Mouse (Mus musculus): ENCODE measurements at regions not wholly inside any gene's neighbourhood (a gene's known extent, or its start where the extent isn't known, plus 50 kb on each side); places are given as distances from the start of the nearest gene placed in this dataset.
A peak's percentile ranks its signal among the peaks of the same experiment; 100 is the strongest.

DNA sequence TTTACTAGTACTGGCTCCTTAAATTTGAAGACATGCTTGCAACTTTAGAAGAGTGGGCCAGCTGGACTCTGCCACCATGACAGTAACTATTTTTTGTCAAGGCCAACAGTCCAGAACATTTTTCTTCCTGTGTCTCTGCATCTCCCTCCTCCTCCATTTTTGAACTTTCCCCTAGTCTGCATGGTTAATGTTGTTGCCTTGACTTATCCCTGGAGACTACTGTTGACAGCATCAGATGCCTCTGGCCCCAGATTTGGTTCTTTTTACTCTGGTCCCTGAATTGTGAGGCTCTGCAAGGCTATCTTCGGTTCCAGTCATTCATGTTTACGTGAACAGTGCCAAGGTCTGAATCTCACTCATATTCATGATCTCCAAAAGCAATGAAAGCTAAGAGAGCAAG is 724.4 kb upstream of the 2610301B20Rik start:
- DNase-seq = no peak

DNA sequence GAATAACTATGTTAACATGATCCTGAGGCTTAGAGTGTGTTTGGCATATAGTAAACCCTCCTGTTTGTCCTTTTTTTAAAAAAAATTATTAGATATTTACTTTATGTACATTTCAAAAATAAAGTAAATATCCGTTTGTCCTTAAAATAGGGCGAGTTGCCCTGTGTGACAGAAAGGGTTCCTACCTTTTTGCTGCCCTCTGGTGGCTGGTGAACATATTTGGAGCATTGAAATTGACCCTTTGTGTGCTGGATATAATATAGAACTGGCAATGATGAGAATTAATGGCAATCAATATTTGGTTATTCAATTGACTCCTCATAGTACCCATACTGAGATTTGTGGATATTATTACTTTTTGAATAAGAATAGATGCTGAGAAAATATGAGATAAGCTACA is 723.8 kb upstream of the 2610301B20Rik start:
- DNase-seq = no peak

DNA sequence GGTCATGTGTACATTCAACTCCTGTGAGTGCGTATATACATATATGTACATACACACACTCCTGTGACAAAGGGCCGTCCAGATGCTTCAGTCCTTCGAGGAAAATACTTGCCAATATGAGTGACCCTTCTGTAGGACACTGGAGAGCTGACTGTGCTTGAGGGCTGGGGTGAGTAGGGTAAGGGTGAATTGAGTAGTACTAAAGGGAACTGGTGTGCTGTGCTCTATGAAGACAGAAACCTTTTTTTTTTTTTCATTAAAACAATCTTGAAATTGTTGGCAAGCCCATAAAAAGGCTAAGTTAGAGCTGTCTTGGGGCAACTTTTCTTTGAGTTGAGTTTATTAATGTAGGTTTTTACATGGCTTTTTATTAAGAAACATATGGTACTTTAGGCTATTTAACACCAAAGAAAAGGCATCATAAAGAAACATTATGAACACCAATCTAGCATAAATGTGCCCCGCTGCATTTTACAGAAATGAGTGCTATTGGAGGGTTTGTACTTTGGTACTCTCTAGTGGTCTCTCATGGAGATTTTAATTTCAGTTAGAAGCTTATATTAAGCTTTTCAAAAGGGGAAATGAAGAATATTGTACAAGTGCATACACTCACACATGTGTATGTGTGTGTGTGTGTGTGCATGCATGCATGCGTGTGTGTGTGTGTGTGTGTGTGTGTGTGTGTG is 718.5 kb upstream of the 2610301B20Rik start:
- DNase-seq = no peak

DNA sequence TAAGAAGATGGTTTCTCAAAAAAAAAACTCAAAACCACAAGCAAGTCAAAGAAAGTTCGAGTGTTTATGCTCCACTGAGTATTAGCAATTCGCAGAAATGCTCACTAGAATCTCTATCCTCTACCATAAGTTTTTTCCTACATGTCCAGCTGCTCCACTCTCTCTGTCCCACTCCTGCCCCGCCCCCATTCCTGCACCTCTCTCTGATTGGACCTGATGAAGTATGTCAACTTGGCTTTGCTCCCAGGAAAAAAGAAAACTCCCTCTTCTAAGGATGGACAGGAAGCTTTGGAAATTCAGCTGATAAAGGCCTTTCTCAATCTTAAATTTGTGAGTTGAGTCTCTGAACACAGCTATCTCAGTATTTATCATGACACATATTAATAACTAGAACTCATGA is 684.4 kb upstream of the 2610301B20Rik start:
- no peak for DNase-seq

DNA sequence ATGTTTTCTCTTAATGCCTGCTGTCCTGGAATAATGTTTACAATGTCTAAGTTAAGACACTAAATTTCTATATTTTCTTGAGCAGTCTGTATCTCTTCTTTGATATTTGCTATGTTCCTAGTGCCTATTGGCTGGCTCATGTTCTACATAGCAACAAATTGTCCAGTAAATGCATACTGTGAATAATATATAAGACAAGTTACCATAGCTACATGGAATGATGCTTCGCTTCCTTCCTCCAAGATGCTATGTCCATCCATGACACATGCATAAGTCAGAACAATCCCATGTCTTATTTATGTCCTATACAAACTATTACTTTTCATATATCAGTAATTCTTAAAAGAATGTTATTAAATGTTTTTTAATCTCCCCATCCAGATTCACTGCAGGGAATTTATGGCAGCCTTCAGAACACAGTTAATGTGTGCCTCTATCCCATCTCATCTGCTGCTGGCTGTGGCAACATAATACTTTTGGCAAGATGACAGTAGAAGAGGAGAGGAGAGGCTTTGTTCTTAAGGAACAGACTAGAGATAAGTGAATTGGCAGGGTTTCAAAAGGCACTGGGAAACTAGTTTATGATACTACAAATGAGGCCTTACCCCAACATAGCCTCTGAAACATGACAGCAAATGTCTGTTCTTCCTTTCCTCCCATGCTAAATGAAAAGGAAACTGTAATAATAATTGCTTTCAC is 676.9 kb upstream of the 2610301B20Rik start:
- no peak for DNase-seq

DNA sequence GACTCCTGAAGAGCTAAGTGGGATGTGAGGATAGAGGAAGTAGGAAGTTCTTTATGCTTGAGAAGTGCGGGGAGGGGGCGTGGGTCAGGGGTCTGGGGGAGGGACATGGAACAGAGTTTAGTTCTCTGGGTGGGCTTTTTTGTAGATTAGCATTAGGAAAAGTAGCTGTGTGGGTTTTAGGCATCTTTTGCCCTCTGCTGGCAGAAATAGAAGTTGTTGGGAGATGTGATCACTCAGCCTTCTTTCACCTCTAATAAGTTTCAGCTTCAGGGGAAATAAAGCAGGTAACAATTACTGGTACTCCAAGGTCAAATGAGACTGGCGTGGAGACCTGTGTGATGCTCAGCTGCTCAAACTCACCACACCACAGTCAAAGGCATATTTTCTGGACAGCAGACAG is 672.5 kb upstream of the 2610301B20Rik start:
- no peak for DNase-seq

DNA sequence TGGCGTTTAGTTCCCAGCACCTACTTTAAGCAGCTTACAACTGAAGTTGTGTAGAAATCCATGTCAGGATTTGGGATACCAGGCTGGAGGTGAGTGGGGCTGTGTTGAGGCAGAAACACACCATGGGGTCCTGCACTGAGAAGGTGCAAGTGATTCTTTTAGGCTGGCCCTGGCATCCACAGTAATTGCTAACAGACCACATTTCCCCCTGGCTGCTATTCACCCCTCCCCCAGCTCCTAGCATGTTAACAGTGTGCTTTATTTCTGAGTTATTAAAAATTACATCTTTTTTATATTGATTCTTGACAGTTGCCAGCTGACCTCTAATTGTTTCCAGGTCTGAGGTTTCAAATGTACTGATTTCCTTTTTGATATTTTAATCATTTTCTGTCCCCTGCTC is 670.1 kb upstream of the 2610301B20Rik start:
- no peak for DNase-seq

DNA sequence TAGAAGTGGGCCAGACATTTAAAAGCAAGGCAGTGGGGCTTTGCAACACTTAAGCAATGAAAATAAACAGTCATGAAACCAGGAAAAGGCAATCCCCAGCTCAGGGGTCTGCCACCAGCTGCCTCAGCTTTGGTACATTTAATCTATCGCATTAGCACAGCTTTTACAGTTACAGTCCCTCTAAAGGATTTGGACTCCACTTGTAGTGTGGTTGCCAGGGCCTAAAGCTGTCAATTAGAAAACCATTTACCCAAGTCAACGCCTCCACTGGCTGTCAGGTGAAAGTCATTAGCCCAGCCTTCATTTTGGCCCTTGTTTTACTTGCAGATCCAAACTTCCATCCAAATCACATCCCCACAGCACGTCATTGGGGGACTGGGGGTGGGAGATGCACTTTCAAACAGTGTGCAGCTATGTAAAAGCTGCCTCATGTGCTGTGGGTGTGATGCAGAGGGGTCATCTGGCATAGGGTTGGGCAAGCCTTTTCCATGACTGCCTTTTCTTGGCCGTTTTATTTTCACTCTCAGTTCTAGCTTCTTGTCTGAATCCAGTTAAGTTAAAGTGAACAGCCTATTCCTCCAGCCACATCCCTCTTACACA is 664.9 kb upstream of the 2610301B20Rik start:
- no peak for DNase-seq

DNA sequence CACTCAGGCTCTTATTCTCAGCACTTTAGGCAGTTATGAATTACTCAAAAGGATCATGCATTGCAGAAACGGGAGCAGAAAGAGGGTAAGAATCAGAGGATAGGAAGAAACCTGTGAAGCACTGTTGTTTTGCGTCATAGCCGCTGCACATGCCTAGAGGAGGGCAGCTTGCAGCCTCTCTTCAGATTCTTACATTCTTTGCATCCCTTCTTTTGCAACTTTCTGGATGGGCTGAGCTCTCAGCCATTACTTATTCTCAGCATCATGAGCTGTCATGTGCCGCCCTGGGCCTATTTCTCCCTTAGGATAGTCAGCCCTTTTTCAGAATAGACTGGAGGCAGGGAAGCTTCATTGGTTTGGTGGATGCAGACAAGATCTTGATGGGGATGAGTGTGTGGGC is 663.0 kb upstream of the 2610301B20Rik start:
- DNase-seq = no peak

DNA sequence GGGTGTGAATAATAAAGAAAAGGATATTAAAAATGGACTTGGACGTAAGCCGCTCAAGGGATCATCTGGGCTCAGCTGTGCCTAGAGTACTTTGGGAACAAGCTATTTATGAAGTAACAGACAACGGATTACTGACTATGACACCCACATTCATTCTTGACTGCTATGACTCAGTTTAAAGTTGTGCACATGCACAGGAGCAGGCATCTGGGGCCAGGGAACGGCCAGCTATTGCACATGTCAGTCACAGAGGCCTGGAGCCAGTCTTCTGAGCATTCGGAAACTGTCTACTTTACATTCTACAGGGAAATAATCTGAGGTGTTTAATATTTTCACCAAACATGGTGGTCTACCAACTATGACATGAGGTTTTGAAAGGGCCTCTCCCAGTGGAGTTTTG is 639.0 kb upstream of the 2610301B20Rik start:
- no peak for DNase-seq

DNA sequence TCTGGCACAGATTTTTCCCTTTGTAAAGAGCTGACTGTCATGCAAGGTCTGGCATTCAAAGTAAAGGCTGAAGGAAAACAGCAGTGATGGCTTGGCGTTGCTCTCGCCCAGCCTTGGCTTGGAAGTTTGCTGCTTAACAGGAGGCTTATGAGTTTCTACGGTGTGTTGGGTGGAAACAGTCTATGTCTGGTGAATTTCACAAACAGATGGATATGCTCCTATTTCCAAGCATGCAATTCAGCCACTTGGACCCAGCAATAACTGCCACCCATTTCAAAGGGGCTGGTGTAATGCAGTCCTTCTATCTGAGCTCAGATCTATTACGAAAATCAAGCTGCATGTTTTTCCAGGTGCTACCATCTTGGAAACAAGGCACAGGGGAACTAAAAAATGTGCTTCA is 632.2 kb upstream of the 2610301B20Rik start:
- no peak for DNase-seq

DNA sequence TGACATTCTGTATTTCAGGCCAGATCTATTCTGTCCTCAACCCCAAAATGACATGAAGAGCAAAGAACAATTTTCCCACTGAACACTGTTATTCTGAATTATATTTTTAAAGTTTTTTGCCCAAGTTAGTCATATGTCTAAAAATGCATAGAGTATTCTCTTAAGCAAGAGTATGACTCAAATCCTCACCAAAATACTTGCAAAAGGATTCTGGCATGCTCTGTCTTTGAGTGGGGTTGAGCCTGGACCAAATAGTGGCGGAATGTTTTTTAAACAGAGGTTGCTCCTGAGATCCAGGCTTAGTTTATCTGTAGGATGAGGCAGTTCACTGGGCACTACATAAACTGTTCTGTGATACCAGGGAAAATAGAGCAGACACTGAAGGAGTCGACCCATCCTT is 631.4 kb upstream of the 2610301B20Rik start:
- DNase-seq = no peak

DNA sequence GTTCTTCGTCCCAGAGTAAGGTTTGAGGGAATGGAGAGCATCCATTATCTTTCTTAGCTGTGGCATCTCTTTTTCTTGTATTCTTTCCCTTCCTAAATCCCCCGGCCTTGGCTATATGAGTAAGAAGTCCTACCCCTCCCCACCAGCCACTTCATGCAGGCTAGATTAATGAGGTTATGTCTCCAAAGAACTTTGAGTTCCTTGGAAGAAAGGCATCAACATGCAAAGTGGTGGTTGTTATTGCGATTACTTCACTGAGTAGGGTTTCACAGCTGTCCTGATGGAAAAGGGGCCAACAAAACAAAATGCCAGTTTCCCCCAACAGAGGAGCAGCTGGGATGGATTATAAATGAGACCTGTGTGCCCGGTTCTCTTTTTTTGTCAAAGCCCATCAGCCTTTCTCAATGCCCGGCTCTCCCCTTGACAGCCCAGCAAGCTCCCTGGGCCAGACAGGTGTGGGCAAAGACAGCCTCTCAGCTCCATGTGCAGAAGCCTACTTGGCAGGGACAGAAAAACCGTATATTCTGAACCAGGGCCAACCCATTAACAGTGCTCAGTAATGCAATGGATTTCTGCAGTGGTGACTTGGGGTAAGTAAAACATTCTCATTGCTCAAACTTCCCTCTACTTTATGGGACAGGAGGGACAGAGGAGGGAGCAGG is 620.1 kb upstream of the 2610301B20Rik start:
- DNase-seq = no peak

DNA sequence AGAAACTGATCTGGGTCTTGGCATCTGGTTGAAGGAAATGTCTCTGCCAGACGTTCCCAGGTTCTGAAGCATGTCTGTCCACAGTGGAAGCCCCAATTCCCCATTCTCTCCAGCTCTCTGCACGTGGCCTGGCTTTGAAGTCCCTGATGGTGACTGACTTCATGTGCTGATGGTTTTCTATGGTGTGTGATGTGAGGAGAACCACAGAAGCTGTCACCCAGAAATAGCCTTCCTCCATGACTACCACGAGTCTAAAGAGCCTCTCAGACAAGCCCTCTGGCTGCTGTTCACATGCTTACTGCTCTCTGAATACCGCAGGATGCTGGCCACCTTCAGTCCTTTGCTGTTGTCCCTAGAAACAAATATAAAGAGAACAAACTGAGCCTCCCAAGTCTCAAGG is 616.8 kb upstream of the 2610301B20Rik start:
- DNase-seq = no peak

DNA sequence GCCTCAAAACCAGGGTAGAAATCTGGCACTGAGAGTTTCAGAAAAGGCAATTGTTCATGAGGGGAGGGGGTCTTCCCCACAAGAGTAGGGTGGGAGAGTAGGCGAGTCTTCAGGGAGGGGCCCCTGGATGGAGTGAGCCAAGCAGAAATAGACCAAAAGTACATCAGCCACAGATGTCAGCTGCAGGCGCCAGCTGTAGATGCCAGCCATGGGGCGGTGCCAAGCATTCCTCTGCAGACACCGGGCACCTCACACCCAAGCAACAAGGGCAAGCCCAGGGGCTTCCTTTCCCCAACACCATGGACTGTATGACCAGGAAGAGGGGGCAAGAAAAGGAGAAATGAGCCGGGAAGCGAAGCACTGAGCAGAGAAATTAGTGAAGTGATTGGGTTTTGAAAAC is 613.9 kb upstream of the 2610301B20Rik start:
- peak; percentile 30 for DNase-seq

DNA sequence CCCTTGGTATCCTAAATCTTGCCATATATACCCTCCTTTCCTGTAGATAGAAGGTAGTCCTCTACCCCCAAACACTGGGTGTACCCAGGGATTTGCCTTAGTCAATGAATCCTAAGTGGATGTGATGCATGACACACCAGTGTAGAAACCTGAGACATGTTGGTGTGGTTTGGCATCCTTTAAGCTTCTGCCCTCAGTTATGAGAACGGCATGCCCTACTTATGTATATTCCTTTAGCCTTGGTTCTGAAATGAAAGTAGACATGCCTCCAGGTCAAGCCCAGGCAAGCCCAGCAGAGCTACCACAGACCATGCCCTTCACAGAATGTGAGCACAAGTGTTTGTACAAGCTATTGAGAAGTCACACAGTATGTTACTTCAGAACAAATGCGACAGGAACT is 608.4 kb upstream of the 2610301B20Rik start:
- no peak for DNase-seq

DNA sequence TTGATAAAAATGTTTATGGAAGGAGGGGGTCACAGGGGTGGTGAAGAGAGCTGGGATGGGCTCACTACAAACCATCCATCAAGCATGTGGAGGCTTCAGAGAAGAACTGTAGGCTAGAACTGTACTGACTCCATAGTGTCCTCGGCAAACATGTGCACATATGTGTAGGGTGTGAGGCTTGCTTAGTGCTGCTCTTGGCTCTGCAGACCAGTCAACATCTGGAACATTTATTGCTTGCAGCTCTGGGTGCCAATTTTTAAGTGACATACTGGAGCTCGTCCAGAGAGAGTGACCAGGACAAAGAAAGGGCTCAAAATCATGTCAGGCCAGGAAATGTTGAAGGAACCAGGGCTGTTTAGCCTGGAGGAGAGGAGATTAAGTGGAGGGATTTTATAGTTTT is 588.7 kb upstream of the 2610301B20Rik start:
- no peak for DNase-seq

DNA sequence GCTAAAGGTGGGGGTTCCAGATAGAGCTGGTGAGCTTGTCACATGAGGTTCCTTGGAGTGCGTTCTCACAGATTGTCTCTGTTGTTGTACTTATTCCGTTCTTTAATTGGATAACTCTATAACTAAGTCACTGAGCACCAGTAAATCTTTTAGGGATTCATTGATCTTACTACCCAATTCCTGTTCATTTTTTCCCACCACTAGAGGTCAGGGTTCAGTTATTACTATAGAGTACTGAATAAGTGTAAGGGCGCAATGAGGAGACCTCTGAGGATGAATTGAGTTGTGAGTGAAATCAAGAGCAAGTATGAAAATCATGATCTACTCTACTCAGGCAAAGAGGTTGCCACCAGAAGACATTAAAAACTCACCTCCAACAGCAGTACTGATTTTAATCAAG is 584.0 kb upstream of the 2610301B20Rik start:
- no peak for DNase-seq

DNA sequence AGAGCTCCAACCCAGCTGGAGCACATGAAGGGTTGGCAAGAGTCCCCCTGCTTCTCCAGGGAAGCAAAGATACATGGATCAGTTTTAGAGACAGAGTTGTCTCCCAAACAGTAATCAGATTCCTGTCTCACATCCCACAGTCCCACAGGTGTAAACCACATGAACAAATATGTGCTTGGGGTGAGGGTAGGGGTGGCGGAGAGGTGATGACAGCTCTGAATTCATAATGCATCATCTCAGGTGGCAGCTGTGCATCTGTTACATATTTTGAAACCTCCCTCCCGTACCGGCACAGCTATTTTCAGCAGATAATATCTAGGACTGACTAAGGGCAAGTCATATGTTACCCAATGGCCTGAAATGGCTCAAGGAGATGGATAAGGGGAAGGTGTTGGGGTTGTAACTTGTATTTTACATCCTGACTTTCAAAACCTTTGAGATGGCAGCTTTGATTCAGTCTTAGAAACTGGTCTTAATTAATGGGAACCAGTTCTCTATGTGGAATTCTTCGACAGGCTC is 579.2 kb upstream of the 2610301B20Rik start:
- DNase-seq = peak; percentile 11

DNA sequence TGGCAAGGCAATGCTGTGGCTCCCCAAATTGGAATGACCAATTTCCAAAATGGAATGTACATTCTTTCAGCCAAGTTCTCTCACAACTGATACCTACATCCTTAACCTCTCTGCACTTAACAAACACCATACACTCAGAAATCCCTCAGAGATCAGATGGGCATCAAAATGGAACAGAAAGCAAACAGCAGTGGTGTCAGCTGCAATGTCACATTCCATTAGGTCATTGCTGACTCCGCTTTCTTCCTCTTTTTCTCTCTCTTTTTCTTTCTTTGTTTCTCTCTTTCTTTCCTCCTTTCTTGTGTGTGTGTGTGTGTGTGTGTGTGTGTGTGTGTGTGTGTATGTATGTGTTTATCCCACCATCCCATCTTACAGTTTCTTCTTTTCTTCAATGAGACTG is 578.1 kb upstream of the 2610301B20Rik start:
- no peak for DNase-seq

DNA sequence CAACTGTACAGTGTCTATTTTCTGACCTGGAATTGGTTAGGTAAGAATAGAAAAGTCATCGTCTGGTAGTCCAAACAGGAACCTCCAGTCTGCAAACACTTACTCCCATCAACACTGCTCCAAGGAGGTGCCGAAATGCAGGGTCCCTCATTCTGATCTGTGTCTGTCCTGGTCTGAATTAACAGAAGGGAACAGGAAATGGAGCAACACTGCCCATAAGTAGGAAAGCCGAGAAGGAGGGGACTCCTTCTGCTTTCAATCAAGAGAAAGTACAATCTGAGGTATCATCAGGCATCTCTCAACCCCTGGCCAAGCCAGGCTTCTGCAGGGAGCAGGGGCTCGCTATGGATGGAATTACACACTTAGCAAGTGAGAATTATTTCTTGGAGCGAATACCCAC is 562.4 kb upstream of the 2610301B20Rik start:
- no peak for DNase-seq

DNA sequence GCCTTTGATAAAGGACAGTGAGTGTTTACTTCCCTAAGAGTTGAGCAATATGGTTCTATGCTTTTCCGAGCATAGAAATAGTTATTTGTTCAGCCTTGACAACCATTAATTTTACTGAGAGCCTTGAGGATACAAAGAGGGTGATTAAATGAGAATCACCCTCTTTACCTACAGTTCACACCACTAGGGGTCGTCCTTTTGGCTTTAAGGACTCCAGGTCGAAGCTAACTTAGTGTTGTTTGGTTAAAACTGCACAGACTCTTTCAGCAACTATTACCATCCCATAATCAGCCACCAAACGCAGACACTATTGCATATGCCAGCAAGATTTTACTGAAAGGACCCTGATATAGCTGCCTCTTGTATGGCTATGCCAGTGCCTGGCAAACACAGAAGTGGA is 559.2 kb upstream of the 2610301B20Rik start:
- DNase-seq = no peak

DNA sequence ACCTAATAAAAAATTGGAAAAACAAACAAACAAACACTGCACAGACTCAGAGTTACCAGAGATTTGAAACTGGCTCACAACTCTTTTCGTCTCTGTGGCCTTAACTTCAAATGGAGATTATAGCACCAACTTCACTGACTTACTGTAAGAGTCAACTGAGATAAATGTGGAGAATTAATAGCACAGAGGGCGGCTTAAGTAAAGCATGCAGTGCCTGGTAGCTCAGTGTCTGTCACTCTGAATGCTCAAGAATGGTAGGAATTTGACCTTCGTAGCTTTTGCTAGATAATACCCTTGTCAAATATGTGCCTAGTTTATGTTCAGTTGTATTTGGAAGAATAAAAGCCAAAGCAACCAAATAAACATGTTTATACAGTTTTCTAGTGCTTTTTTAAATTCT is 558.4 kb upstream of the 2610301B20Rik start:
- DNase-seq = no peak

All from gastrocnemius, postnatal 25 days (tissue).